Mouse (Mus musculus) heart, embryonic 16.5 days (tissue): ENCODE data around the gene Xylt2. TPM values are rescaled to one million over a fixed set of nuclear protein-coding genes. Genes with fewer than 3 reads are reported as not detected.
"Not testable (repeated sequence)": the region's sequence is repeated elsewhere in the genome, so short reads cannot be mapped to it uniquely, and the experiment has no call there.

Source experiments
- ATAC-seq: fragments of 200-750 bp; cut with Nextera tagmentation; replicated peaks from 2 replicates; pipeline ENCODE4 v1.8.0; 2017; ENCODE audit warnings: moderate number of reproducible peaks; ENCODE audit not compliant: insufficient read depth, low FRiP score; ENCODE audit errors: extremely low read depth
- H3K27ac ChIP-seq: fragments of 300-500 bp; sonication (generic); 2 replicates; pipeline ENCODE4 v1.5.1; 2014; ENCODE audit warnings: mild to moderate bottlenecking, low read length, control low read depth, moderate library complexity
- H3K27me3 ChIP-seq: fragments of 300-500 bp; sonication (generic); 2 replicates; pipeline ENCODE4 v1.6.1; 2014; ENCODE audit warnings: low read length, mixed read lengths; ENCODE audit not compliant: control insufficient read depth, insufficient read depth
- H3K36me3 ChIP-seq: fragments of 300-500 bp; sonication (generic); 2 replicates; pipeline ENCODE4 v1.6.1; 2014; ENCODE audit not compliant: control insufficient read depth, insufficient read depth
- H3K4me1 ChIP-seq: fragments of 300-500 bp; sonication (generic); 2 replicates; pipeline ENCODE4 v1.6.1; 2014; ENCODE audit warnings: low read length, mixed read lengths; ENCODE audit not compliant: control insufficient read depth, insufficient read depth
- H3K4me2 ChIP-seq: fragments of 300-500 bp; sonication (generic); 2 replicates; pipeline ENCODE4 v1.6.1; 2014; ENCODE audit warnings: low read depth, mild to moderate bottlenecking, control low read depth, low read length
- H3K4me3 ChIP-seq: fragments of 300-500 bp; sonication (generic); 2 replicates; pipeline ENCODE4 v1.5.1; 2014; ENCODE audit warnings: mild to moderate bottlenecking, control low read depth, low read length
- H3K9ac ChIP-seq: fragments of 300-500 bp; sonication (generic); 2 replicates; pipeline ENCODE4 v1.6.1; 2014; ENCODE audit warnings: low read length, control low read depth
- H3K9me3 ChIP-seq: fragments of 300-500 bp; sonication (generic); replicated peaks from 2 replicates; pipeline ENCODE4 v1.6.1; 2016; ENCODE audit warnings: low read length; ENCODE audit not compliant: control insufficient read depth
- WGBS: fragments of 180-500 bp; shearing (Covaris S2); extraction: QIAGEN DNeasy Blood & Tissue Kit; methylation state at CpG from one replicate; pipeline ENCODE4 v1.1.7; 2014; 5-methylcytosine and 5-hydroxymethylcytosine counted together
- polyA plus RNA-seq: library from polyadenylated mRNA; unstranded; fragments of >200 nt; fragmentation: Nextera tagmentation; extraction: Ambion mirVana; gene quantifications from 2 replicates; pipeline ENCODE4 v1.2.1, GENCODE M21; 2015

Gene Xylt2
- polyA plus RNA-seq, 1 experiment from 2014 or later = 11.6 TPM

- Histone ChIP-seq H3K9me3 (no peaks in the 10 kb centered on the region), H3K27ac (peak within 1 kb of the TSS; percentile 90), H3K4me3 (peak within 1 kb of the TSS; percentile 74), H3K36me3 (peaks cover 11% of the 10 kb centered on the region; the same call in 1 of the 2 replicates), H3K9ac (peak within 1 kb of the TSS; percentile 72), H3K4me2 (peak within 1 kb of the TSS; percentile 78), H3K27me3 (no peaks in the 10 kb centered on the region), H3K4me1 (peaks cover 13% of the 10 kb centered on the region)
- ATAC-seq = peak; percentile 87
- WGBS = 1% methylated on average over 32 of the region's 32 CpGs
Observed at GRCm38 (mm10) chr11:94653663-94654436, 23.5 kb downstream of the Xylt2 start, which contains the start of the genes Mrpl27 and Eme1. Mrpl27 (plus strand) TSS chr11:94653767. Eme1 (minus strand) TSS chr11:94653964.

GRCm38 (mm10) chr11:94652973-94653372, 24.3 kb downstream of the Xylt2 start:
- no peaks in the 10 kb centered on the region for H3K9me3 ChIP-seq
- 43% methylated on average over 8 of the region's 8 CpGs for WGBS
- H3K4me1 ChIP-seq = peaks cover 13% of the 10 kb centered on the region
- H3K27me3 ChIP-seq = no peaks in the 10 kb centered on the region
- no peak overlapping the region for H3K27ac ChIP-seq
- H3K4me2 ChIP-seq = peak overlapping the region; percentile 78
- H3K9ac ChIP-seq = no peak overlapping the region; the same call in 1 of the 2 replicates
- peak overlapping the region; percentile 74 for H3K4me3 ChIP-seq
- peaks cover 7% of the 10 kb centered on the region; the same call in 1 of the 2 replicates for H3K36me3 ChIP-seq
- ATAC-seq = no peak

- 91% methylated on average over 7 of the region's 7 CpGs for WGBS
- peaks cover 15% of the 10 kb centered on the region for H3K36me3 ChIP-seq
- H3K9me3 ChIP-seq, H3K9ac ChIP-seq, H3K4me3 ChIP-seq, H3K4me2 ChIP-seq, H3K27ac ChIP-seq, H3K27me3 ChIP-seq, ATAC-seq: not testable (repeated sequence)
- peaks cover 13% of the 10 kb centered on the region for H3K4me1 ChIP-seq
Observed at GRCm38 (mm10) chr11:94651241-94651640, 26.1 kb downstream of the Xylt2 start.

GRCm38 (mm10) chr11:94646457-94646856, 30.9 kb downstream of the Xylt2 start:
- Histone ChIP-seq H3K27ac (no peak overlapping the region), H3K9ac (no peak overlapping the region), H3K27me3 (no peaks in the 10 kb centered on the region), H3K4me3 (no peak overlapping the region), H3K9me3 (no peaks in the 10 kb centered on the region), H3K36me3 (peaks cover 53% of the 10 kb centered on the region), H3K4me1 (no peaks in the 10 kb centered on the region), H3K4me2 (no peak overlapping the region)
- no peak for ATAC-seq
- 91% methylated on average over 4 of the region's 4 CpGs for WGBS

- H3K4me1 ChIP-seq = no peaks in the 10 kb centered on the region
- H3K9ac ChIP-seq = no peak overlapping the region
- no peaks in the 10 kb centered on the region for H3K9me3 ChIP-seq
- peaks cover 69% of the 10 kb centered on the region for H3K36me3 ChIP-seq
- H3K4me2 ChIP-seq = no peak overlapping the region
- H3K4me3 ChIP-seq = no peak overlapping the region
- WGBS = 88% methylated on average over 8 of the region's 8 CpGs
- H3K27ac ChIP-seq = no peak overlapping the region
- no peak for ATAC-seq
- H3K27me3 ChIP-seq = no peaks in the 10 kb centered on the region
Observed at GRCm38 (mm10) chr11:94644461-94645219, 32.7 kb downstream of the Xylt2 start.

- no peak for ATAC-seq
- H3K36me3 ChIP-seq = peaks cover 65% of the 10 kb centered on the region
Observed at GRCm38 (mm10) chr11:94634431-94634830, 42.9 kb downstream of the Xylt2 start.

GRCm38 (mm10) chr11:94632988-94633387, 44.3 kb downstream of the Xylt2 start:
- Histone ChIP-seq H3K36me3 (peaks cover 52% of the 10 kb centered on the region), H3K4me3 (no peak overlapping the region), H3K27me3 (no peaks in the 10 kb centered on the region), H3K4me2 (no peak overlapping the region), H3K27ac (no peak overlapping the region), H3K9ac (no peak overlapping the region), H3K9me3 (no peaks in the 10 kb centered on the region), H3K4me1 (peaks cover 10% of the 10 kb centered on the region)
- ATAC-seq = no peak
- 80% methylated on average over 8 of the region's 8 CpGs for WGBS

More at GRCm38 (mm10) chr11:94634431-94634830, 42.9 kb downstream of the Xylt2 start:
- no peak overlapping the region for H3K4me2 ChIP-seq
- no peak overlapping the region for H3K27ac ChIP-seq
- 89% methylated on average over 5 of the region's 5 CpGs for WGBS
- H3K9ac ChIP-seq = no peak overlapping the region
- no peak overlapping the region for H3K4me3 ChIP-seq
- no peaks in the 10 kb centered on the region for H3K27me3 ChIP-seq
- H3K4me1 ChIP-seq = peaks cover 10% of the 10 kb centered on the region
- H3K9me3 ChIP-seq = no peaks in the 10 kb centered on the region

- H3K4me3 ChIP-seq = no peak overlapping the region
- H3K27ac ChIP-seq = no peak overlapping the region
- H3K4me2 ChIP-seq = no peak overlapping the region
- H3K9me3 ChIP-seq = no peaks in the 10 kb centered on the region
- H3K36me3 ChIP-seq = peaks cover 42% of the 10 kb centered on the region
- peaks cover 10% of the 10 kb centered on the region for H3K4me1 ChIP-seq
- 93% methylated on average over 5 of the region's 5 CpGs for WGBS
- H3K9ac ChIP-seq = no peak overlapping the region
- H3K27me3 ChIP-seq = no peaks in the 10 kb centered on the region
- ATAC-seq = no peak
Observed at GRCm38 (mm10) chr11:94631969-94632368, 45.3 kb downstream of the Xylt2 start.
